Mouse (Mus musculus) kidney, embryonic 14.5 days (tissue): Measurements from ENCODE around the gene Tmie. TPM values are rescaled to one million over a fixed set of nuclear protein-coding genes. Genes with fewer than 3 reads are reported as not detected.

ENCODE experiments used
- ATAC-seq: fragments of 200-750 bp; cut with Nextera tagmentation; 2 replicates; pipeline ENCODE4 v1.8.0; 2017; ENCODE audit warnings: moderate number of reproducible peaks, mild to moderate bottlenecking, moderate TSS enrichment, moderate library complexity; ENCODE audit not compliant: low FRiP score, low TSS enrichment
- H3K27ac ChIP-seq: fragments of 300-500 bp; sonication (generic); 2 replicates; pipeline ENCODE4 v1.5.1; 2014; ENCODE audit warnings: low read depth, mild to moderate bottlenecking, low read length, moderate library complexity, mixed read lengths
- H3K27me3 ChIP-seq: fragments of 300-500 bp; sonication (generic); 2 replicates; pipeline ENCODE4 v1.6.1; 2014; ENCODE audit warnings: mild to moderate bottlenecking, low read length; ENCODE audit not compliant: control insufficient read depth, insufficient read depth
- H3K36me3 ChIP-seq: fragments of 300-500 bp; sonication (generic); 2 replicates; pipeline ENCODE4 v1.6.1; 2014; ENCODE audit warnings: low read length, mixed read lengths; ENCODE audit not compliant: control insufficient read depth, insufficient read depth
- H3K4me1 ChIP-seq: fragments of 300-500 bp; sonication (generic); 2 replicates; pipeline ENCODE4 v1.6.1; 2014; ENCODE audit warnings: low read length, mixed read lengths; ENCODE audit not compliant: control insufficient read depth, insufficient read depth
- H3K4me2 ChIP-seq: fragments of 300-500 bp; sonication (generic); replicated peaks from 2 replicates; pipeline ENCODE4 v1.6.1; 2014; ENCODE audit warnings: low read depth, mild to moderate bottlenecking, low read length
- H3K4me3 ChIP-seq: fragments of 300-500 bp; sonication (generic); 2 replicates; pipeline ENCODE4 v1.5.1; 2014; ENCODE audit warnings: mild to moderate bottlenecking, low read length
- H3K9ac ChIP-seq: fragments of 300-500 bp; sonication (generic); 2 replicates; pipeline ENCODE4 v1.6.1; 2014; ENCODE audit warnings: low read depth, mild to moderate bottlenecking, low read length, moderate library complexity
- H3K9me3 ChIP-seq: fragments of 300-500 bp; sonication (generic); 2 replicates; pipeline ENCODE4 v1.6.1; 2016; ENCODE audit warnings: low read length; ENCODE audit not compliant: control insufficient read depth
- WGBS: fragments of 180-500 bp; shearing (Covaris S2); extraction: QIAGEN DNeasy Blood & Tissue Kit; methylation state at CpG from one replicate; pipeline ENCODE4 v1.1.7; 2014; 5-methylcytosine and 5-hydroxymethylcytosine counted together
- polyA plus RNA-seq: library from polyadenylated mRNA; unstranded; fragments of >200 nt; fragmentation: Nextera tagmentation; extraction: Ambion mirVana; gene quantifications from 2 replicates; pipeline ENCODE4 v1.2.1, GENCODE M21; 2014

Tmie gene
- polyA plus RNA-seq, 1 experiment from 2014 or later: 0.38 TPM

DNA sequence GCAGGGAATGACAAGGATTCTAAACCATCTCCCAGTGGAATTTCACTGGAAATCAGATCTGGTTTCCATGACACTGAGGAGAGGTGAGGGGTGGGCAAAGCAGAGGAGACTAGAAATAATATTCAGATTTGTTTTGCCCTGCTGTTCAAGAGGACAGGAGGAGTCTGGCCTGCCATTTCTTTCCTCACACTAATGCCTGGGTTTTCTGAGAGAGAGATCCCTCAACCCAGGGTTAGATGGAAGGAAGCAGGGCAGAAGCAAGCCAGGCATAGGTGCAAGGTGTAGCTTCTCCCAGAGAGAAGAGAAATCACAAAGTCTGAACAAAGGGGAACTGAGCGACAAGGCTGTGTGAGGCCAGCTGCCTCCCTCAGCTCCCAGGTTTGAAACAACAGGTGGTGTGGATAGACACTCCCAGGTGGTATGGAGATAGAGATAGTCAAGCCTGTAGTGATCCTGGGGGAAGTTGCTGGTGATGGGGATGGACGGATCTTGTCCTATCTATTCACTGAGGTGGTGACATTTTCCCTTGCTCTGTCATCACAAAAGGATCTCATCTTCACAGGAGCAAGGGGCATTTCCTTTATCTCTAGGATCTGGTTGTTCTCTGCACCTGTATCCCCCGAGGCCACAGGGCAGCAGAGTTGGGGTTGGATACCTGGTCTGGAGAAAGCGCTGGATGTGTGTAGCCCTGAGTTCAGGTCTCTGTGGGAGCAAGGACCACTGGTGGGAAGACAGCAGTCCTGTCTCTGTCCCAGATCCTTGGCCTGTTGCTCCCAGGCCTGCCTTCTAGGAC is 28.1 kb upstream of the Tmie start:
- Histone ChIP-seq H3K27ac (no peak overlapping the region), H3K4me3 (no peak overlapping the region), H3K9ac (no peak overlapping the region), H3K36me3 (no peaks in the 10 kb centered on the region), H3K27me3 (no peaks in the 10 kb centered on the region), H3K9me3 (no peaks in the 10 kb centered on the region), H3K4me2 (no peak overlapping the region), H3K4me1 (no peaks in the 10 kb centered on the region)
- ATAC-seq: no peak
- WGBS: 77% methylated on average over 4 of the region's 4 CpGs

DNA sequence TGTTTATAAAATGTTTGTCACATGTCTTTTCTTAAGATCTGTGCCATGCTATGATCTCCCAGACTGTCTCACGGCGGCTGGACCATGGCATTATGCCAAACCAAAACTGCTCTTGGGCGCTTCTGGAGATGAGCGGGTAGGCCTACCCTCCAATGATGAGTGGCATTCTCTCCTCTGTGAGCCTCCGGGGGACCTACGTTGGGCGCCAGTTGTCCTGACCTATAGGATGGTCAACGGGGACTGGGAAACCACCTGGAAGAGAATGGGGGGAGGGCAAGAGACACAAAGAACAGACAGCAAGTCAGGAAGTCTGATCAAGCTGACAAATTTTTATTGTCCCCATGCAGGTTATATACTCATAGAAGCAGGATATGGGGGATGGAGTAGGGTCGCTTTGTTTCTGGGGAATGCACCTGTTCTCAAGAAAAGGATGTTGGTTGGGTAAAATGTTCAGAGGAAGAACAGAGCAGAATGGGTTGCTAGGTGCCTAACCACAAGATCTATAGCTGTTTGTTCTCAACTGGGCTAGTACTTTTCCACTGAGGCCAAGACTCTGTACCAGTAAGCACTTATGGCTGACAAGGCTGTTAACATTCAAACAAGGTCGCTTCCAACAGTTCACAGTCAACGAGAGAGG is 27.4 kb upstream of the Tmie start:
- ATAC-seq: no peak
- Histone ChIP-seq H3K4me2 (no peak overlapping the region), H3K4me3 (no peak overlapping the region), H3K27ac (no peak overlapping the region), H3K4me1 (no peaks in the 10 kb centered on the region), H3K9ac (no peak overlapping the region), H3K36me3 (no peaks in the 10 kb centered on the region), H3K27me3 (no peaks in the 10 kb centered on the region), H3K9me3 (no peaks in the 10 kb centered on the region)
- WGBS: 90% methylated on average over 11 of the region's 11 CpGs

DNA sequence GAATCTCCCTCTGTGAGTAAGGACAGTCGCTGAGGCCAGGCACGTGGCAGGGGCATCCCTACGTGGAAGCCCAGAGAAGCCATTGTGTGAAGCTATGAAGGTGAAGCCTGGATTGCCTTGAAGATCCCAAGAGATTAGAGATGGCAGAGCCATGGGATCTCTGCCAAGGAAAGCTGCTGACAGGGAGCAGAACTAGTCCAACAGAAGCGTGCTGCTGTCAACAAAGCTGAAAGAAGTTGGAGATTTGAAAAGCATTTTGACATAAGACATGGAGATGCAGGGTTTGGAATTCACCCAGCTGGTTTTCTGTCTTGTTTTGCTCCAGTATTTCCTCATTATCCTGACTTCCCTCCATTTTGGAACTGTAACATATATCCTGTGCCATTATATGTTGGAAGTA is 22.4 kb upstream of the Tmie start:
- WGBS: 88% methylated on average over 4 of the region's 4 CpGs

DNA sequence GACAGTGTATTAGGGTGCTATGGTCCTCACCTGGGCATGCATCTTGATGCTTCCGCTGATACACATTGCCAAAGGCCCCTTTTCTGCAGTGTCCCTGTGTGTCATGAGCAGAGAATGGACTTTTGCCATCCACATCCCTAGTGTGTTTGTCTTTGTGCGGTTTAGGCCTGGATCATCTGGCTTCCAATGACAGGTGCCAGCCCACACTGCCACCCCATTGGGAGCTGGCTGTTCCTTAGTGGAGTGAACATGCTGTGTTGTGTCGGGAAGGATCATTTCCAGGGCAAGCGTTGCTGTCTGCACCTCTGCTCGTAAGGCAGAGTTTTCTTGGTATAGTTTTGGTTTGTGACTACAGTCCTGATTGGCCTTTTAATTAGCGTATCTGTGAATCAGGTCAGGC is 21.3 kb upstream of the Tmie start:
- no peak overlapping the region for H3K4me2 ChIP-seq
- WGBS: 89% methylated on average over 6 of the region's 6 CpGs
- no peaks in the 10 kb centered on the region; the same call in 1 of the 2 replicates for H3K36me3 ChIP-seq
- no peak overlapping the region for H3K9ac ChIP-seq
- no peaks in the 10 kb centered on the region for H3K27me3 ChIP-seq
- no peaks in the 10 kb centered on the region for H3K4me1 ChIP-seq
- ATAC-seq: no peak
- H3K27ac ChIP-seq: no peak overlapping the region
- no peaks in the 10 kb centered on the region for H3K9me3 ChIP-seq
- H3K4me3 ChIP-seq: no peak overlapping the region

More for the DNA sequence above, 22.4 kb upstream of the Tmie start:
- Histone ChIP-seq H3K4me2 (no peak overlapping the region), H3K4me1 (no peaks in the 10 kb centered on the region), H3K27me3 (no peaks in the 10 kb centered on the region), H3K4me3 (no peak overlapping the region), H3K27ac (no peak overlapping the region), H3K9me3 (no peaks in the 10 kb centered on the region), H3K36me3 (no peaks in the 10 kb centered on the region; the same call in 1 of the 2 replicates), H3K9ac (no peak overlapping the region)
- no peak for ATAC-seq

DNA sequence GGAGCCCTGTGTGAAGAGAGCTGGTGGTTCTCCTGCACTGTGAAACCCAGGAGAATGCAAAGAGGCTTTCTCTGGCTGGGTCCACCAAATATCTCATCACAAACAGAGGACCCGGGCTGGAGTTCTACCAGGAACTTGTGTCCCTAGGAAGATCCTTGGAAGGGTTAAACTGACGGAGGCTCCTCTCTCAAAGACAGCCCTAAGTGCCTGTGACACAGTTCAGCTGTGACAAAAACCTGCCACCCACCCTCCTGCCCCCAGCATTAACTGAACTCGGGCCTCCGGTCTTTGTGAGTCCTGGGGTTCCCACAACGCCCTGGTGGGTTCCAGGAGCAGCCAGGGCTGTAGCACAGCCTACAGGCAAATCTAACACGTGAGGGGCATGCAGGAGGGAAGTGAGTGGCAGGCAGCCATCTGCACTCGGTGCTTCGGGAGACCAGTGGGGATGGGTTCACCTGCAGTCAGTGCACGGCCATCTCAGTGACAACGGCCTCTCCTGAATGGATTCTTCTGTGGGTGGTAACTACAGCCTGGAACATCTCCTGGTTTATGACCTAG is 19.6 kb upstream of the Tmie start:
- ATAC-seq: no peak
- no peaks in the 10 kb centered on the region for H3K9me3 ChIP-seq

DNA sequence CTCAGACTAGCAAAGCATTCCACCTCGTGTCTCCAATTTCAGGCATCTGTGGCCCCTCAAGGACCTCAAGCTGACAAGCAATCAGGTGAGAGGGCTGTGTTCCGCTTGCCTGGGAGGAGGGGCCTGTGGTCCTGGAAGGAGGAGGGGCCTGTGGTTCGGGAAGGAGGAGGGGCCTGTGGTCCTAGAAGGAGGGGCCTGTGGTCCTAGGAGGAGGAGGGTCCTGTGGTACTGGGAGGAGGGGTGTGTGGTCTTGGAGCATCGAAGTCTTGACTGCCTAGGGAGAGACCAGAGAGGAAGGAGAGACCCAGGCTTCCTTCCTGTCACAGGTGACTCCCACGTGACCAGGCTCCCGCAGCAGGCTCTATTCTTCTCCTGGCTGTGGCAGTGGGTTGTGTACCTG is 16.7 kb upstream of the Tmie start:
- Histone ChIP-seq H3K4me2 (peak overlapping the region; percentile 25), H3K9ac (no peak overlapping the region), H3K4me1 (peaks cover 7% of the 10 kb centered on the region; the same call in 1 of the 2 replicates), H3K27me3 (no peaks in the 10 kb centered on the region), H3K36me3 (no peaks in the 10 kb centered on the region; the same call in 1 of the 2 replicates), H3K4me3 (peak overlapping the region; percentile 10; the same call in 1 of the 2 replicates), H3K9me3 (no peaks in the 10 kb centered on the region), H3K27ac (no peak overlapping the region)
- ATAC-seq: peak; percentile 67
- WGBS: 12% methylated on average over 6 of the region's 6 CpGs

More for the DNA sequence above, 19.6 kb upstream of the Tmie start:
- Histone ChIP-seq H3K27me3 (no peaks in the 10 kb centered on the region), H3K4me1 (peaks cover 7% of the 10 kb centered on the region; the same call in 1 of the 2 replicates), H3K4me3 (no peak overlapping the region), H3K9ac (no peak overlapping the region), H3K36me3 (no peaks in the 10 kb centered on the region; the same call in 1 of the 2 replicates), H3K4me2 (no peak overlapping the region), H3K27ac (no peak overlapping the region)
- 41% methylated on average over 10 of the region's 10 CpGs for WGBS

DNA sequence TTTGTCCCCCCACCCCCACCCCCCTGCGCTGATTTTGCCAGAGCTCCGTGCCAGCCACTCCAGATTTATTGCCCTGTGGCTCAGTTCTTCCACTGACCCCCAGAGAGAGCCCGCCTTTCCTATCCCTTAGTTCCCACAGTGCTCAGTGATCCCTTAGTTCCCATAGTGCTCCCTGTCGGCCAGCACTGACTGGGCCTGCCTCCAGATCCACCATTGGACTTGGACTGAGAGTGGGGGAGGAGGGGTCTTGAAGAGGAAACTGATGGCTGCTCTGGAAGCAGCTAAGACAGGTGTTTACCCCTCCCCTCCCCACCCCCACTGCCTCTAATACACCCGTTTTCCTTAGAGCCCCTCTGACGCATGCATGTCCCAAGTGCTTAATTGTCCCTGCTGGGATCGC is 16.1 kb upstream of the Tmie start:
- no peaks in the 10 kb centered on the region; the same call in 1 of the 2 replicates for H3K36me3 ChIP-seq
- H3K9me3 ChIP-seq: no peaks in the 10 kb centered on the region
- peak; percentile 44 for ATAC-seq
- 11% methylated on average over 7 of the region's 7 CpGs for WGBS
- peak overlapping the region; percentile 11; the same call in 1 of the 2 replicates for H3K27ac ChIP-seq
- no peaks in the 10 kb centered on the region for H3K27me3 ChIP-seq
- H3K4me3 ChIP-seq: peak overlapping the region; percentile 10; the same call in 1 of the 2 replicates
- no peak overlapping the region for H3K9ac ChIP-seq
- peak overlapping the region; percentile 25 for H3K4me2 ChIP-seq
- peaks cover 7% of the 10 kb centered on the region; the same call in 1 of the 2 replicates for H3K4me1 ChIP-seq

DNA sequence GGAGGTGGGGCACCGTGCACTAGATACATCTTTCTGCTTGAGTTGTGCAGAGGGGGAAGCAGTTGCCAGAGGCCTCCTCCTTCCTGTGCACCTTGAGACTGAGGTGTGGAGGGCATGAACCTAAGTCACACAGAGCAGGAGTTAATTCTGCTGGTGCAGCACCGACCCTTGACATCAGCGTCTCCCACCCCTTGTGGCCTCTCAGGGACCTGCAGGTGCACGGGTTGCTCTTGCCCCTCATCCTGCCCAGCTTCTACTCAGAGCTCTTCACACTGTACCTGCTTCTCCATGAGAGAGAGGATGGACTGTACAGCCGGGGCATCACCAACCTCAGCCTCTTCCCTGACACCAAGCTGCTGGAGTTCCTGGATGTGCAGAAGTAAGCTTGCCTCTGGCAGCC is 15.6 kb upstream of the Tmie start:
- Histone ChIP-seq H3K9ac (no peak overlapping the region), H3K4me1 (peaks cover 7% of the 10 kb centered on the region; the same call in 1 of the 2 replicates), H3K27ac (no peak overlapping the region), H3K4me2 (0 out of 2 replicates have a peak overlapping the region, but pooled peaks have one; percentile 25), H3K27me3 (no peaks in the 10 kb centered on the region), H3K9me3 (no peaks in the 10 kb centered on the region), H3K4me3 (no peak overlapping the region), H3K36me3 (no peaks in the 10 kb centered on the region; the same call in 1 of the 2 replicates)
- 38% methylated on average over 5 of the region's 5 CpGs for WGBS
- ATAC-seq: peak; percentile 40
